Mouse (Mus musculus) neural tube, embryonic 11.5 days (tissue): Measurements from ENCODE around the gene Sacm1l. TPM values are rescaled to one million over a fixed set of nuclear protein-coding genes. Genes with fewer than 3 reads are reported as not detected.

Experiments used
- ATAC-seq: fragments of 200-750 bp; cut with Nextera tagmentation; 2 replicates; pipeline ENCODE4 v1.8.0; 2017; ENCODE audit warnings: moderate number of reproducible peaks, mild to moderate bottlenecking, moderate TSS enrichment, moderate library complexity; ENCODE audit not compliant: insufficient read depth, low FRiP score, low TSS enrichment
- DNase-seq: peaks from one replicate; pipeline ENCODE4 v3.0.0-alpha.2; 2015; ENCODE audit warnings: low spot score
- H3K27ac ChIP-seq: fragments of 300-500 bp; sonication (generic); 2 replicates; pipeline ENCODE4 v1.5.1; 2014; ENCODE audit warnings: low read depth, mild to moderate bottlenecking, low read length
- H3K27me3 ChIP-seq: fragments of 300-500 bp; sonication (generic); 2 replicates; pipeline ENCODE4 v1.6.1; 2014; ENCODE audit warnings: mild to moderate bottlenecking, low read length, mixed read lengths; ENCODE audit not compliant: control insufficient read depth, insufficient read depth
- H3K36me3 ChIP-seq: fragments of 300-500 bp; sonication (generic); 2 replicates; pipeline ENCODE4 v1.6.1; 2014; ENCODE audit warnings: mild to moderate bottlenecking, low read length, moderate library complexity, mixed read lengths; ENCODE audit not compliant: control insufficient read depth, insufficient read depth
- H3K4me1 ChIP-seq: fragments of 300-500 bp; sonication (generic); 2 replicates; pipeline ENCODE4 v1.6.1; 2014; ENCODE audit warnings: low read length, mixed read lengths; ENCODE audit not compliant: control insufficient read depth, insufficient read depth
- H3K4me2 ChIP-seq: fragments of 300-500 bp; sonication (generic); 2 replicates; pipeline ENCODE4 v1.6.1; 2014; ENCODE audit warnings: low read depth, mild to moderate bottlenecking, moderate library complexity
- H3K4me3 ChIP-seq: fragments of 300-500 bp; sonication (generic); 2 replicates; pipeline ENCODE4 v1.5.1; 2014; ENCODE audit warnings: low read depth, low read length
- H3K9ac ChIP-seq: fragments of 300-500 bp; sonication (generic); 2 replicates; pipeline ENCODE4 v1.6.1; 2014; ENCODE audit warnings: mild to moderate bottlenecking, low read length
- H3K9me3 ChIP-seq: fragments of 300-500 bp; sonication (generic); 2 replicates; pipeline ENCODE4 v1.6.1; 2016; ENCODE audit warnings: low read length; ENCODE audit not compliant: control insufficient read depth
- WGBS: fragments of 180-500 bp; shearing (Covaris S2); extraction: QIAGEN DNeasy Blood & Tissue Kit; methylation state at CpG from one replicate; pipeline ENCODE4 v1.1.7; 2014; 5-methylcytosine and 5-hydroxymethylcytosine counted together
- polyA plus RNA-seq: library from polyadenylated mRNA; unstranded; fragments of >200 nt; fragmentation: Nextera tagmentation; extraction: Ambion mirVana; gene quantifications from 2 replicates; pipeline ENCODE4 v1.2.1, GENCODE M21; 2014

Gene Sacm1l
- polyA plus RNA-seq, 1 experiment from 2014 or later, result 56.3 TPM

DNA sequence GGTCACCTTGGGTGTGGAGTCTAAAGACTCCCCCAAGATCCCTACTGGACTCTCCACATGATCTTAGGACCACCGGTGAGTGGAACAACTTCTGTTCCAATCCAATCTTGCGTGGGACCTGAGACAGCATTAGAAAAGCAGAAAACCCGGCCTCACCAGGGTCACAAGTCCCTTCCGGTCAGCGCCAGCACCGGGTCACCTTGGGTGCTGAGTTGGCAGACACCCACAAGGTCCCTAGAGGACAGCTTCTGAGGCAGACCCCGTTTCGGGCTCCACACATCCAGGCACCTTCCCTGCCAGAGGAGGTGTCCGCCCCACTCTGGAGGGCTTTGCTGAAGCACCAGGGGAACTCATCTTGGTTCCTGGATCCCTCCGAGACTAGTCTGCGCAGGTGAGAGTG lies 96.3 kb downstream of the Sacm1l start:
- no peak overlapping the region for H3K27ac ChIP-seq
- H3K27me3 ChIP-seq, result no peaks in the 10 kb centered on the region
- no peaks in the 10 kb centered on the region for H3K36me3 ChIP-seq
- H3K9ac ChIP-seq, result no peak overlapping the region
- H3K4me1 ChIP-seq, result no peaks in the 10 kb centered on the region
- H3K4me3 ChIP-seq, result no peak overlapping the region
- H3K4me2 ChIP-seq, result no peak overlapping the region
- WGBS, result 89% methylated on average over 11 of the region's 11 CpGs
- DNase-seq (no peak), ATAC-seq (no peak)
- no peaks in the 10 kb centered on the region for H3K9me3 ChIP-seq

DNA sequence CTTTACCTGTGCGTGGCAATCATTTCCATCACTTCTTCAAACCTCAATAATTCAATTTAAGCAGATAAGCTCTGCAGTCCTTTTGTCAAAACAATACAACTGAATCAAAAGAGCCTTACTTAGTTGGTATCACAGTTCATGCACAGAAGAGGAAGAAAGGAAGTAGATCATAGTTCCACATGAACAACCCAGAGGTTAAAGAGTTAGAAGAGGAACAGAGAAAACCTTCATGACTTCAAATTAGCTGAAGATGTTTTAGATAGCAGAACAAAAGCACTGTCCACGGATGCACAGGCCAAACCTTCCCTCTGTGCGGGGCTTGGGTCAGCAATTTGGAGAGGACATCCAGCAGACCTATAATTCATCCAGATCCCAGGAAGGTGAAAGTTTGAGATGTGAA lies 102.1 kb downstream of the Sacm1l start:
- DNase-seq (no peak), ATAC-seq (no peak)
- 80% methylated on average over 3 of the region's 3 CpGs for WGBS
- H3K9me3 ChIP-seq, result no peaks in the 10 kb centered on the region
- H3K27me3 ChIP-seq, result no peaks in the 10 kb centered on the region
- no peak overlapping the region for H3K4me3 ChIP-seq
- H3K27ac ChIP-seq, result no peak overlapping the region
- no peaks in the 10 kb centered on the region for H3K4me1 ChIP-seq
- no peak overlapping the region for H3K4me2 ChIP-seq
- H3K9ac ChIP-seq, result no peak overlapping the region
- H3K36me3 ChIP-seq, result no peaks in the 10 kb centered on the region

- H3K27me3 ChIP-seq, result no peaks in the 10 kb centered on the region
- 88% methylated on average over 6 of the region's 6 CpGs for WGBS
- DNase-seq (no peak), ATAC-seq (no peak)
- H3K9me3 ChIP-seq, result no peaks in the 10 kb centered on the region
- no peak within 1 kb of the TSS for H3K4me3 ChIP-seq
- H3K27ac ChIP-seq, result no peak within 1 kb of the TSS
- no peak within 1 kb of the TSS for H3K9ac ChIP-seq
- H3K4me1 ChIP-seq, result no peaks in the 10 kb centered on the region
- no peak within 1 kb of the TSS for H3K4me2 ChIP-seq
- no peaks in the 10 kb centered on the region for H3K36me3 ChIP-seq
Observed at GRCm38 (mm10) chr9:123632281-123632680, 102.7 kb downstream of the Sacm1l start, which contains the start of gene Slc6a20b. TSS of gene Slc6a20b (minus strand) at chr9:123632565.

GRCm38 (mm10) chr9:123632993-123633392 lies 103.4 kb downstream of the Sacm1l start:
- Histone ChIP-seq H3K27me3 (no peaks in the 10 kb centered on the region), H3K9me3 (no peaks in the 10 kb centered on the region), H3K4me1 (no peaks in the 10 kb centered on the region), H3K27ac (no peak overlapping the region), H3K36me3 (no peaks in the 10 kb centered on the region), H3K4me3 (no peak overlapping the region), H3K4me2 (no peak overlapping the region), H3K9ac (no peak overlapping the region)
- ATAC-seq, result no peak
- 90% methylated on average over 3 of the region's 3 CpGs for WGBS
- DNase-seq, result no peak

DNA sequence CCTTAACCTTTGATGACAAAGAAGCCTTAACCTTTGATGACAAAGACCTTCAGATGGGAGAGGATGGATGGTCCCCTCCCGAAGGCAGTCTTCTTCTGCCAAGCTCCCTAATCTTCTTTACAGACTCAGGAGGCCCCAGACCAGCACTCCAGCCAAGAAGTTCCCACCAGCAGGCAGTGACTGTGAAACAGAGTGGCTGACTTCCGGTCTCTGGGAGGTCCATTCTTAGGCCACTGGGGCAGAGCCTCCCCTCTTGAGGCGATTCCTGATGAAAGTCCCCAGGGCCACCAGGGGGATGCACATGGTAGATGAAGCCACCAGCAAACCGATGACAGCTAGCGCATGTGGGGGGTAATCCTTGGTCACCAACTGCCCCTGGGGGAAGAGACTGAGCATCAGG lies 107.2 kb downstream of the Sacm1l start:
- no peak overlapping the region for H3K4me3 ChIP-seq
- no peak overlapping the region for H3K9ac ChIP-seq
- no peaks in the 10 kb centered on the region for H3K9me3 ChIP-seq
- no peaks in the 10 kb centered on the region for H3K36me3 ChIP-seq
- no peak for DNase-seq
- H3K4me1 ChIP-seq, result no peaks in the 10 kb centered on the region
- ATAC-seq, result no peak
- no peak overlapping the region for H3K4me2 ChIP-seq
- no peaks in the 10 kb centered on the region for H3K27me3 ChIP-seq
- H3K27ac ChIP-seq, result no peak overlapping the region
- 71% methylated on average over 5 of the region's 5 CpGs for WGBS

DNA sequence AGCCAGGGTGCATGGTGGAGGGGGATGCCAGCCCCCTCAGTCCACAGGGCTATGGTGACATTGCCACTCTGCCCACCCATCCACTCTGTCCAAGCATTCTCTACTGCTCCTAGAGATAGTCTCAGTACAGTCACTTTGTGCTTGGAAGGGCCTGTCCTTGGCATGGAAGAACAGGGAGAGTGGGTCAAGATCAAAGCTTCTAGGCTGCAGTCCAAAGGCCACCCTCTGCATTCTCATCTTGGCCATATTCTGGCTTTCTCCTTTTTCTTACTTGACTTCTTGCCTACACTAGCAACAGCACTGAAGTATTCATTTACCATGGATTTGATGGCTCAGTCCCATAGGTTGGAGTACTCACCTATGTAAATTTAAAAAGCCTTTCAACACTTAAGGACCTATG lies 108.7 kb downstream of the Sacm1l start:
- DNase-seq (no peak), ATAC-seq (no peak)
- no peaks in the 10 kb centered on the region for H3K36me3 ChIP-seq
- no peak overlapping the region for H3K4me2 ChIP-seq
- H3K9me3 ChIP-seq, result no peaks in the 10 kb centered on the region
- H3K4me3 ChIP-seq, result no peak overlapping the region
- no peaks in the 10 kb centered on the region for H3K27me3 ChIP-seq
- H3K9ac ChIP-seq, result no peak overlapping the region
- no peaks in the 10 kb centered on the region for H3K4me1 ChIP-seq
- H3K27ac ChIP-seq, result no peak overlapping the region

GRCm38 (mm10) chr9:123638668-123639089 lies 109.1 kb downstream of the Sacm1l start:
- ATAC-seq (no peak), DNase-seq (no peak)
- H3K27me3 ChIP-seq, result no peaks in the 10 kb centered on the region
- H3K36me3 ChIP-seq, result no peaks in the 10 kb centered on the region
- no peaks in the 10 kb centered on the region for H3K9me3 ChIP-seq
- 88% methylated on average over 1 of the region's 1 CpGs for WGBS
- no peak overlapping the region for H3K9ac ChIP-seq
- H3K4me1 ChIP-seq, result no peaks in the 10 kb centered on the region
- no peak overlapping the region for H3K4me2 ChIP-seq
- no peak overlapping the region for H3K27ac ChIP-seq
- H3K4me3 ChIP-seq, result no peak overlapping the region

DNA sequence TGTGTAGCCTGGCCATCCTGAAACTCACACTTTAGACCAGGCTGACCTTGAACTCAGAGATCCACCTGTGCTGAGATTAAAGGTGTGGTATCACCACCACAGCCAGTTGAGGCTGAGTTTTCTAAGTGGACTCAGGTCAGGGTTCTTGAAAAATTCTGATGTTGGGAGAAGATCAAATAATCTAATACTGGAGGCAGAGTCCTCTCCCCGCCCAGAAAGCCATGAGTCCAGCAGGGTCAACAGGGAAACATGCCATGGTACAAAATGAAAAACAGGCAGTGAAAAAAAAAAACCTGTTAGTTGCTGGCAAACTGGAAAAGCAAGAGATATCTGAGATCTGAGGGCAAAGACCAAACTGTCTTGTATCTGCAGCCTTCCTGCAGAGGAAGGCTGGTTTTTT lies 110.5 kb downstream of the Sacm1l start:
- H3K36me3 ChIP-seq, result no peaks in the 10 kb centered on the region
- no peak overlapping the region for H3K4me2 ChIP-seq
- DNase-seq (no peak), ATAC-seq (no peak)
- H3K9me3 ChIP-seq, result no peaks in the 10 kb centered on the region
- H3K4me1 ChIP-seq, result no peaks in the 10 kb centered on the region
- 72% methylated on average over 1 of the region's 1 CpGs for WGBS
- H3K27ac ChIP-seq, result no peak overlapping the region
- no peak overlapping the region for H3K4me3 ChIP-seq
- H3K9ac ChIP-seq, result no peak overlapping the region
- H3K27me3 ChIP-seq, result no peaks in the 10 kb centered on the region
